Mouse (Mus musculus): ENCODE data around the gene Cenpu. TPM values are rescaled to one million over a fixed set of nuclear protein-coding genes. Genes with fewer than 3 reads are reported as not detected.
"Not testable (repeated sequence)": the region's sequence is repeated elsewhere in the genome, so short reads cannot be mapped to it uniquely, and the experiment has no call there.

The Cenpu gene
- polyA plus RNA-seq, 1 experiment from 2014 or later, result 26.7 TPM

DNA sequence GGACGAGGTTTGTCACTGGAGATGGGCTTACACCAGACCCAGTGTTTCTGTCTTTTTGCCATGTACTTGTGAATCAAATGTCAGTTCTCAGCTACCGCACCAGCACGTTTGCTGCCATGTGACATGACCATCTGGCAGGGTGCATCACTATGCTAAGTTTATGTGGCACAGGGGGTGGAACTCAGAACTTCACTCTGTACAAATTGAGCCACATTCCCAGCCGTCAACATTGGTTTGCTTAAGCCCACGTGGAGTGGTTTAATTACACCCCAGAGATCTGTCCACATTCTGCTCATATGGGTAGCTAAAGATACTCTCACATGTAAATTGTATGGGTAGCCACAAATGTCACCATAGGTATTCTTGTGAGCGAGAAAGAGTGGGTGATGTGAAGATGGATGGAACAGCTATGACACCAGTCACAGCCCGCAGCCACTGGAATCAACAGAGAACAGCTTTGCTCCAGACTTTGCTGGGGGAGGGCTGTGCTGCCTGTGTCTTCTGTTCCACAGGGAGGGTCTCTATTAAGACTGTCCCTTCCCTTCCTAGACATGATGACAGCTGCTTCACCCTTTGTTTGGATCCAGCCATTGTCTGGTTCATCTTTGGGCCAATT is 15.2 kb downstream of the Cenpu start:
- H3K9me3 ChIP-seq, result no peaks in the 10 kb centered on the region
- H3K4me3 ChIP-seq, result no peak overlapping the region
- H3K27me3 ChIP-seq (ENCODE audit: insufficient read depth, poor library complexity, severe bottlenecking), result no peaks in the 10 kb centered on the region
- no peak overlapping the region for H3K27ac ChIP-seq
- WGBS, result 81% methylated on average over 7 of the region's 7 CpGs
- peaks cover 51% of the 10 kb centered on the region for H3K36me3 ChIP-seq
- H3K4me1 ChIP-seq (replicated peaks), result no peaks in the 10 kb centered on the region; the same call in 1 of the 2 replicates
- no peak for DNase-seq (ENCODE audit: low spot score)

DNA sequence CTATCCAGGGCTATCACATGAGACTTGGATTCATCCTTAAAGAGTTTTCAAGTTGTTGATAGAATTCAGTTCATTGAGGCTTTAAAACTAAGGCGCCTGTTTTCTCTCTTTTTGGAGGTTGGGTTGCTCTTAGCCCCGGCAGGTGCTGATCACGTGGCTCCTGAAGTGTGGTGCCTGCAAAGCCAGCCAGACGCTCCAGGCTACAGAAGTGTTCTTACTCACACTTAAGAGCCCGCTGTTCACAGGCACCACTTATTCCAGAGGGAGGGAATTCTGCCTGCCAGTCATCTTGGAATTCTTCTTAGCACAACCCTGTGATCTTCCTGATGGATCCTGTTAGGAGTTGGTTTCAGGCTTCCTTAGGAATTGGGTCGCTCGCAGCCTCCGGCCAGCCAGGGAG is 16.1 kb downstream of the Cenpu start:
- no peaks in the 10 kb centered on the region for H3K9me3 ChIP-seq
- DNase-seq (ENCODE audit: low spot score), result no peak
- H3K27me3 ChIP-seq (ENCODE audit: insufficient read depth, poor library complexity, severe bottlenecking), result no peaks in the 10 kb centered on the region
- peaks cover 50% of the 10 kb centered on the region for H3K36me3 ChIP-seq
- H3K4me1 ChIP-seq (replicated peaks), result no peaks in the 10 kb centered on the region; the same call in 1 of the 2 replicates
- no peak overlapping the region for H3K4me3 ChIP-seq
- H3K27ac ChIP-seq, result no peak overlapping the region
- 91% methylated on average over 8 of the region's 8 CpGs for WGBS

- H3K27me3 ChIP-seq (ENCODE audit: insufficient read depth, poor library complexity, severe bottlenecking), result no peaks in the 10 kb centered on the region
- no peak overlapping the region for H3K4me3 ChIP-seq
- H3K36me3 ChIP-seq, result peaks cover 50% of the 10 kb centered on the region
- H3K27ac ChIP-seq, result no peak overlapping the region
- DNase-seq (ENCODE audit: low spot score), result no peak
- WGBS, result 89% methylated on average over 2 of the region's 2 CpGs
- peaks cover 3% of the 10 kb centered on the region; the same call in 1 of the 2 replicates for H3K4me1 ChIP-seq (replicated peaks)
- H3K9me3 ChIP-seq, result no peaks in the 10 kb centered on the region
These were observed 17.1 kb downstream of the Cenpu start for GRCm38 (mm10) chr8:46568942-46569341.

- no peak overlapping the region for H3K4me3 ChIP-seq
- WGBS, result 93% methylated on average over 19 of the region's 19 CpGs
- no peaks in the 10 kb centered on the region for H3K9me3 ChIP-seq
- H3K36me3 ChIP-seq, result peaks cover 58% of the 10 kb centered on the region
- H3K4me1 ChIP-seq (replicated peaks), result peaks cover 3% of the 10 kb centered on the region; the same call in 1 of the 2 replicates
- no peak for DNase-seq (ENCODE audit: low spot score)
- no peaks in the 10 kb centered on the region for H3K27me3 ChIP-seq (ENCODE audit: insufficient read depth, poor library complexity, severe bottlenecking)
- no peak overlapping the region for H3K27ac ChIP-seq
These were observed 18.0 kb downstream of the Cenpu start for GRCm38 (mm10) chr8:46569659-46570441.

DNA sequence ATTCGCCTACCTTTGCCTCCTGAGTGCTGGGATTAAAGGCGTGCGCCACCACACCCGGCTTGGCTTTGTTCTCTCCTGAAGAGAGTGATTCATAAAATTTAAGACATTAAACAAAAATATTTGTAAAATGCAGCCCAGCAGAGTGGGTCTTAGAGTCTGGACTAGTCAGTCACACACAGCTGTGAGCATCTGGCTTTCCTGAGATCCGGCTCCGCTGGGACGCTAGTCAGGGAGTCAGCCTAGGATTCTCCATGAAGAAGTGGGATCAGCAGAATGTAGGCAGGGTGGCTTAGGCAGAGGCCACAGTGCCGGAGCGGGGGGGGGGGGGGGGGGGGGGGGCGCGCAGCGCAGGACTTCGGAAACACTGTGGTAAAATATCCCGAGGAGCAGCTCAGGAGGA is 18.8 kb downstream of the Cenpu start:
- H3K27ac ChIP-seq, result no peak overlapping the region
- peaks cover 58% of the 10 kb centered on the region for H3K36me3 ChIP-seq
- no peaks in the 10 kb centered on the region for H3K9me3 ChIP-seq
- H3K27me3 ChIP-seq (ENCODE audit: insufficient read depth, poor library complexity, severe bottlenecking), result no peaks in the 10 kb centered on the region
- DNase-seq (ENCODE audit: low spot score), result no peak
- no peak overlapping the region for H3K4me3 ChIP-seq
- 93% methylated on average over 10 of the region's 14 CpGs for WGBS
- H3K4me1 ChIP-seq (replicated peaks), result peaks cover 3% of the 10 kb centered on the region; the same call in 1 of the 2 replicates

DNA sequence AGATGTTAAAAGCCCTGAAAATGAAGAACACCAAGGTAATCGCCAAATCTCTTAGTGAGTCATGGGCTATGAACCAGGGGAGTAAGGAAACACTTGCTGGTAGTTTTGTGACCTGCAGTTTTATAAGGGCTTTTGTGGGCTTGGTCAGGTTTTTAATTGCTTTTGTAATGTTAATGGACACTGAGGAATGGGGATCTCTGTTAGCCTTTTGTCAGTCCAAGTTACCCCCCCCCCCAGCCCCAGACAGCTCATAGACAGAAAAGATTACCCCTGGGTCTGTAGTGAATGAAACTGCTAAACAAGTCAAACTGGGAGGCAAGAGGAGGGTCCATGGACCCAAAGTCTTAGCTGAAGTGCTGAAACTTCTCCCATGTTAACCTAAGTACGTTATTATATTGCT is 21.6 kb downstream of the Cenpu start:
- Histone ChIP-seq H3K4me3 (no peak overlapping the region), H3K9me3 (no peaks in the 10 kb centered on the region), H3K27me3 (ENCODE audit: insufficient read depth, poor library complexity, severe bottlenecking) (no peaks in the 10 kb centered on the region), H3K27ac (no peak overlapping the region), H3K4me1 (replicated peaks) (0 out of 2 replicates have a peak, but pooled peaks cover 3% of the 10 kb centered on the region), H3K36me3 (peaks cover 75% of the 10 kb centered on the region)
- 88% methylated on average over 2 of the region's 2 CpGs for WGBS
- no peak for DNase-seq (ENCODE audit: low spot score)

DNA sequence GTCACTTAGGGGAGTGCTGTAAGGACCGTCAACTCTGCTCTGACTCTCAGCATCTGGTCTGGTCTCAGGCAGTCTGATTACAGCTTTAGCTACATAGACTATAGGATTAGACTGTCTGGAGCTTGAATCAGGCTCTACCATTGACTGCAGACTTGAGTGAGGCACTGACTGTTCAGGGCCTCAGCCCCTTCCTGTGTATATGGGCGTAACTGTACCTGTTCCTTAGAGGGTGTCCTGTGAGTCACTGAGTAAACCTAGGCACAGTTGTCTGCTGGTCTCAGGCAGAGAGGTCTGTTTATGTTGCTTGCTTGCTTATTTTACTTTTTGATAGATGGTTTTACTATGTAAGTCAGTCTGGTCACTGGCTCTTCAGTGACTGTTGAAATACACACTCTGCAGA is 22.1 kb downstream of the Cenpu start:
- no peak for DNase-seq (ENCODE audit: low spot score)
- Histone ChIP-seq H3K27me3 (ENCODE audit: insufficient read depth, poor library complexity, severe bottlenecking) (no peaks in the 10 kb centered on the region), H3K9me3 (no peaks in the 10 kb centered on the region), H3K4me1 (replicated peaks) (0 out of 2 replicates have a peak, but pooled peaks cover 3% of the 10 kb centered on the region), H3K27ac (no peak overlapping the region), H3K4me3 (no peak overlapping the region), H3K36me3 (peaks cover 80% of the 10 kb centered on the region)
- WGBS, result 92% methylated on average over 2 of the region's 2 CpGs

- no peaks in the 10 kb centered on the region for H3K4me1 ChIP-seq (replicated peaks)
- 95% methylated on average over 9 of the region's 9 CpGs for WGBS
- H3K4me3 ChIP-seq, result no peak overlapping the region
- H3K9me3 ChIP-seq, result no peaks in the 10 kb centered on the region
- no peak for DNase-seq (ENCODE audit: low spot score)
- H3K27me3 ChIP-seq (ENCODE audit: insufficient read depth, poor library complexity, severe bottlenecking), result no peaks in the 10 kb centered on the region
- no peak overlapping the region for H3K27ac ChIP-seq
- peaks cover 88% of the 10 kb centered on the region for H3K36me3 ChIP-seq
These were observed 27.0 kb downstream of the Cenpu start for GRCm38 (mm10) chr8:46578794-46579193.

DNA sequence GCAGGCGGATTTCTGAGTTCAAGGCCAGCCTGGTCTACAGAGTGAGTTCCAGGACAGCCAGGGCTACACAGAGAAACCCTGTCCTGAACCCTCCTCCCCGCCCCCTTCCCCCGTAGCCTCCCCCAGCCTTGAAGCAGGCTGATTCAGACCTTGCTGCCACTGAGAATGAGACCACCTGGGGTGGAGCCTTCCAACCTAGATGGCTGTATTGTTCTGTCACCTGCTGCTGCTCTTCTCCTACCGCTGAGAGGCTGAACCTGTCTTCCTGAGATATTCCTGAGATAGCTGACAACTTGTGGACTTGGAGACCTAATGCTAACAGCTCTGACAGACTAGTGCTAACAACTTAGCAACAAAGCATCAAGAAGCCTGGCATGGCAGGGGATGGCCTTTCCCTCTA is 32.5 kb downstream of the Cenpu start:
- DNase-seq (ENCODE audit: low spot score); H3K4me3 ChIP-seq; H3K27ac ChIP-seq; H3K4me1 ChIP-seq (replicated peaks); H3K27me3 ChIP-seq (ENCODE audit: insufficient read depth, poor library complexity, severe bottlenecking); H3K9me3 ChIP-seq: not testable (repeated sequence)
- peaks cover 42% of the 10 kb centered on the region for H3K36me3 ChIP-seq
- 42% methylated on average over 4 of the region's 4 CpGs for WGBS

DNA sequence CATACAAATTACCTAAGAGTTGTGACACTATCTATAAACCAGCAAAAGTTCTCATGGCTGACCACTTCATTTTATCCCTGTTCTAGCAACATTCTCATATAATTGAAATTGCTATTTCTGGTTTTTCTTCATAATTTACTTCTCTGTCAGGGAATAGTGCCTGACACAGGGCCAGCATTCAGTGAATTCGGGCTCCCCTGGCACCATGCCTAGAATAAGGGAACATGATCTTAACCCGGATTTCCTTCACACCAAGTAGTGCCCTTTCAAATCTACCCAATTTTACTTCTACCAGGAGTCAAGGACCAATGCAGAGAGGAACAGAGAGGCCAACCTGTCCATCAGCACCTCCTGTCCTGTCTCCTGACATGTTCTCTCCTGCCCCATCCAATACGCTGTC is 33.7 kb downstream of the Cenpu start:
- no peak for DNase-seq (ENCODE audit: low spot score)
- Histone ChIP-seq H3K4me3 (no peak overlapping the region), H3K4me1 (replicated peaks) (no peaks in the 10 kb centered on the region), H3K36me3 (peaks cover 32% of the 10 kb centered on the region), H3K9me3 (no peaks in the 10 kb centered on the region), H3K27me3 (ENCODE audit: insufficient read depth, poor library complexity, severe bottlenecking) (no peaks in the 10 kb centered on the region), H3K27ac (no peak overlapping the region)
- 94% methylated on average over 3 of the region's 3 CpGs for WGBS

DNA sequence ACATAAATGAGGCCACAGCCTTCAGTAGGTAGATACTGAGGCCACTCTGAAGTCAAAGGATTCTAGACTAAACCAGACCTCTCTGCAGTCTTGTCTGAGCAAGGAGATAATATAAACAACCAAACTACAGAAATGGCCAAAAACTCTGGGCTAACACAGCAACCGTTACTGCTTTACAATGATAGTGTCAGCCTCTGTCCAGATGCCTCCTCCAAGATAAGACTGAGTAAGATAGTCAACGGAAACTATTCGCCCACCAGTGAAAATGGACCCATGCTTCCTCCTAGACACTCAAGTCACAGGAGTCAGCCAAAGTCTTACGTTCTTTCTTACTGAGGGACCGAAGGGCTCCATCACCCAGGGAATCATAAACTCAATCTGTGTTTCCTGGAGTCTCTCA is 36.1 kb downstream of the Cenpu start:
- H3K27me3 ChIP-seq (ENCODE audit: insufficient read depth, poor library complexity, severe bottlenecking), result no peaks in the 10 kb centered on the region
- H3K36me3 ChIP-seq, result peaks cover 9% of the 10 kb centered on the region
- H3K4me3 ChIP-seq, result no peak overlapping the region
- no peaks in the 10 kb centered on the region for H3K4me1 ChIP-seq (replicated peaks)
- 93% methylated on average over 5 of the region's 5 CpGs for WGBS
- DNase-seq (ENCODE audit: low spot score), result no peak
- no peaks in the 10 kb centered on the region for H3K9me3 ChIP-seq
- no peak overlapping the region for H3K27ac ChIP-seq

DNA sequence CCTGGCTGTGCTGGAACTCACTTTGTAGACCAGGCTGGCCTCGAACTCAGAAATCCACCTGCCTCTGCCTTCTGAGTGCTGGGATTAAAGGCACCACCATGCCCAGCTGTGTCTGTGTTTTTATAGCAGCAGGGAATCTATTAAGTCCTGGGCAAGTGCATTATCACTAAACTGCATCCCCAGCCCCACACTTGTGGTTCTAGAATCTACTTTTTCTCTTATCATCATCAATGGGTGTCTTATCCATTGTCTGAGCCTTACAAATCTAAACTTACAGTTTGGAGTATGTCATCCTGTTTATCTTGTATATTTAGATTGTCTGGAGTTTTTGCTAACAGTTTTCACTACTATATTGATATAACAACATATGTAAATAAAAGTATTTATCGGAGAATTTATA is 36.8 kb downstream of the Cenpu start:
- Histone ChIP-seq H3K27ac (no peak overlapping the region), H3K36me3 (peaks cover 9% of the 10 kb centered on the region), H3K4me1 (replicated peaks) (no peaks in the 10 kb centered on the region), H3K9me3 (no peaks in the 10 kb centered on the region), H3K27me3 (ENCODE audit: insufficient read depth, poor library complexity, severe bottlenecking) (no peaks in the 10 kb centered on the region), H3K4me3 (no peak overlapping the region)
- no peak for DNase-seq (ENCODE audit: low spot score)
- 91% methylated on average over 2 of the region's 2 CpGs for WGBS

DNA sequence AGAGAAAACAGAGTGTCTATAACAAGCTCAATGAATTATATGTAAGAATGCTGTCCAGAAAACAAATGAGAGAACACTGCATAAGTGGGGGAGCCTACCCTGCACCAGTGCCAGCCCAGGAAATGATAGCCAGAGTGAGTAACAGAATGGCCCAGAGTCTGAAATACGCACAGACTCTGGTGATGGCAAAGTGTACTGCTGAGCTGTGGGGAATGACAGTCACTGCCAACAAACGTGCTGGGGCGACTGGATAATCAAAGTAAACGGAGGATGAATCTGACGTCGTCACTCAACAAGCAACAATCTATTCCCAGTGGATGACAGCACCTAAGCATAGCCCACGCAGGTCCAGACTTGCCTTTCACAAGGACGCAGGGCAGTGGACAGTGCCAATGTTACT is 41.2 kb downstream of the Cenpu start:
- Histone ChIP-seq H3K27me3 (ENCODE audit: insufficient read depth, poor library complexity, severe bottlenecking) (no peaks in the 10 kb centered on the region), H3K27ac (no peak overlapping the region), H3K4me3 (no peak overlapping the region), H3K36me3 (peaks cover 13% of the 10 kb centered on the region), H3K4me1 (replicated peaks) (no peaks in the 10 kb centered on the region), H3K9me3 (no peaks in the 10 kb centered on the region)
- 84% methylated on average over 8 of the region's 8 CpGs for WGBS
- no peak for DNase-seq (ENCODE audit: low spot score)

Data from hindbrain, embryonic 10.5 days (tissue).